Mouse (Mus musculus) limb, embryonic 12.5 days (tissue): Measurements from ENCODE around the gene F2rl1. TPM values are rescaled to one million over a fixed set of nuclear protein-coding genes. Genes with fewer than 3 reads are reported as not detected.

Source experiments
- polyA plus RNA-seq: library from polyadenylated mRNA; unstranded; fragments of >200 nt; fragmentation: Nextera tagmentation; extraction: Ambion mirVana; gene quantifications from 2 replicates; pipeline ENCODE4 v1.2.1, GENCODE M21; 2016

Gene F2rl1
- polyA plus RNA-seq, 1 experiment from 2014 or later: 0.11 TPM

Other genes with a start within 250 kb of the F2rl1 start
- 103 and 105 TPM in 2 replicates for gene Zbed3, start 201.6 kb downstream of the F2rl1 start, polyA plus RNA-seq
- gene Aggf1, start 149.9 kb downstream of the F2rl1 start, polyA plus RNA-seq: 45.7 and 45.8 TPM in 2 replicates
- gene Crhbp, start 80.3 kb downstream of the F2rl1 start, polyA plus RNA-seq: 0.69 and 1.1 TPM in 2 replicates
- gene S100z, start 46.5 kb downstream of the F2rl1 start, polyA plus RNA-seq: not detected in 2 replicates
- gene F2r, start 93.3 kb upstream of the F2rl1 start, polyA plus RNA-seq: 118 and 120 TPM in 2 replicates
- gene F2rl2, start 171.6 kb upstream of the F2rl1 start, polyA plus RNA-seq: 0.94 and 0.95 TPM in 2 replicates